Comparison of ENCODE assay signal across 8 mouse cellular contexts in the genomic region with DNA sequence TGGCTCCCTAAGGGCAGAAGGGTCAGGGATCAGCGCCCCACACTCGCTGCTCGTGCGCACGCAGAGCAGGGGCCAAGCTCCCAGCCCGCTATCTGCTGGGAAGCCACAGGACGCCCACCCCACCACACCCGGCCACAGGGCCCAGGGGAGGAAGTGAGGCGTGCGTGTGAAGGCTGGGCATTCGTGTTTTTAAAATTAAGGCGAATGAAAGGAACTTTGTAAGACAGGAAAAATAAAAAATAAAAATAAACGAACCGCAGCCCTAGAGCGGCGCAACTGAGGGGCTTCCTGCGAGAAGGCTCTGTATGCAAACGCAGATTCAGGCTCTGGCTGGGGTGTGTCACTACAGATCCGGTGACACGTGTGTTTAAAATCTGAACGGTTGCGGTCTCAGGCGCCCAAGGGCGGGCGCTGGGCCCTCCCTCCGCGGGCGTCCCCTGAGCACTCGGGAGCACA. TPM values are rescaled to one million over a fixed set of nuclear protein-coding genes. Genes with fewer than 3 reads are reported as not detected.
DNase-seq lines count a peak whose midpoint lies in the region; ATAC-seq lines count a peak whose summit lies in the region.

No protein-coding gene starts in this region.

- H3K27ac ChIP-seq in heart, embryonic 11.5 days (ENCODE audit: low read depth, low read length) = peak overlapping the region; percentile 100

- H3K9me3 ChIP-seq in heart, embryonic 11.5 days (replicated peaks; ENCODE audit: control insufficient read depth, low read length) = no peaks in the 10 kb centered on the region

- H3K36me3 ChIP-seq in heart, embryonic 11.5 days (ENCODE audit: control insufficient read depth, insufficient read depth, low read length) = peaks cover 13% of the 10 kb centered on the region

- DNase-seq in adrenal gland, adult (ENCODE audit: inconsistent age in 2 of 2, low spot score in 1 of 2) = peak; percentile 66 to 84
- no peak for DNase-seq in adrenal gland, adult 8-10 months
- peak; percentile 63 to 65 for DNase-seq in adrenal gland, postnatal 36 days
- DNase-seq in kidney, postnatal 10 days = peak; percentile 57
- DNase-seq in testis, postnatal 10 days (ENCODE audit: low spot score) = peak; percentile 59
- no peak for DNase-seq in left cerebral cortex, adult 9 months (ENCODE audit: low spot score in 2 of 2)

- ATAC-seq in heart, embryonic 11.5 days (replicated peaks; ENCODE audit: insufficient number of reproducible peaks, low FRiP score, low TSS enrichment) = no peak
- ATAC-seq in megakaryocyte progenitor cell, adult 5-6 weeks (replicated peaks; ENCODE audit: poor library complexity) = peak; percentile 7; the same call in 1 of the 2 replicates

- H3K4me2 ChIP-seq in heart, embryonic 11.5 days = peak overlapping the region; percentile 76

- WGBS in heart, embryonic 11.5 days (ENCODE audit: insufficient replicate concordance) = 5% methylated on average over 29 of the region's 29 CpGs

- H3K4me3 ChIP-seq in heart, embryonic 11.5 days (ENCODE audit: low read depth, low read length) = peak overlapping the region; percentile 91

- peaks cover 22% of the 10 kb centered on the region for H3K4me1 ChIP-seq in heart, embryonic 11.5 days (ENCODE audit: control insufficient read depth, insufficient read depth, low read length)

- H3K27me3 ChIP-seq in heart, embryonic 11.5 days (ENCODE audit: control insufficient read depth, insufficient read depth, low read length) = no peaks in the 10 kb centered on the region

- H3K9ac ChIP-seq in heart, embryonic 11.5 days (ENCODE audit: low read depth, low read length) = peak overlapping the region; percentile 99

RNA-seq across cellular contexts. Expression of gene Ctdsp1, which starts 1.4 kb away (rescaled TPM):
- total RNA-seq in adrenal gland, adult 8-10 months (2022) = 100 to 1,000 TPM; 141 to 175 (median 160) TPM
- total RNA-seq in adrenal gland, postnatal 36 days (2021) = 100 to 1,000 TPM; 128 to 176 TPM
- 59.6 and 63.8 TPM in 2 replicates for polyA plus RNA-seq in heart, embryonic 11.5 days (2014; fragmentation: Nextera tagmentation; extraction: Ambion mirVana)
- 79.1 and 89.1 TPM in 2 replicates for total RNA-seq in megakaryocyte progenitor cell, adult 5-6 weeks (2015)
- 33.0 and 33.2 TPM in 2 replicates for total RNA-seq in megakaryocyte progenitor cell, adult 5-6 weeks (2017)

RNA-seq across cellular contexts. Expression of gene Slc11a1, which starts 14.9 kb away (rescaled TPM):
- 10 to 100 TPM; 12.9 to 29.1 (median 19.7) TPM for total RNA-seq in adrenal gland, adult 8-10 months (2022)
- total RNA-seq in adrenal gland, postnatal 36 days (2021) = 10 to 100 TPM in 1 of 2 experiments, 1 to 10 TPM in 1; 7.9 to 13.1 TPM
- polyA plus RNA-seq in heart, embryonic 11.5 days (2014; fragmentation: Nextera tagmentation; extraction: Ambion mirVana) = 1.1 TPM in 2 replicates
- total RNA-seq in megakaryocyte progenitor cell, adult 5-6 weeks (2015) = 2.1 and 3.8 TPM in 2 replicates
- 0.95 and 1.7 TPM in 2 replicates for total RNA-seq in megakaryocyte progenitor cell, adult 5-6 weeks (2017)

RNA-seq across cellular contexts. Expression of gene Vil1, which starts 19.3 kb away (rescaled TPM):
- 1 to 10 TPM in 3 of 4 experiments, under 1 TPM in 1; 0.96 to 4.1 (median 2.6) TPM for total RNA-seq in adrenal gland, adult 8-10 months (2022)
- total RNA-seq in adrenal gland, postnatal 36 days (2021) = 1 to 10 TPM; 1.3 to 1.5 TPM
- 0.23 and 0.45 TPM in 2 replicates for polyA plus RNA-seq in heart, embryonic 11.5 days (2014; fragmentation: Nextera tagmentation; extraction: Ambion mirVana)
- total RNA-seq in megakaryocyte progenitor cell, adult 5-6 weeks (2015) = not detected in 2 replicates
- not detected in 2 replicates for total RNA-seq in megakaryocyte progenitor cell, adult 5-6 weeks (2017)

RNA-seq across cellular contexts. Expression of gene Catip, which starts 28.0 kb away (rescaled TPM):
- 1 to 10 TPM in 2 of 4 experiments, under 1 TPM in 2; 0.21 to 1.4 (median 0.81) TPM for total RNA-seq in adrenal gland, adult 8-10 months (2022)
- total RNA-seq in adrenal gland, postnatal 36 days (2021) = under 1 TPM; 0.23 to 0.26 TPM
- 0.17 and 0.59 TPM in 2 replicates for polyA plus RNA-seq in heart, embryonic 11.5 days (2014; fragmentation: Nextera tagmentation; extraction: Ambion mirVana)
- 0.37 TPM in 1 of 2 replicates, not detected in the other for total RNA-seq in megakaryocyte progenitor cell, adult 5-6 weeks (2015)
- not detected in 2 replicates for total RNA-seq in megakaryocyte progenitor cell, adult 5-6 weeks (2017)

Comparison
In these comparisons a context has a peak if more than half of its experiments do, and no peak if none do; other contexts are left out.
1. DNase-seq: peak in adrenal gland, adult (2 of 2), adrenal gland, postnatal 36 days (2 of 2), kidney, postnatal 10 days (single experiment) and testis, postnatal 10 days (single experiment); none in adrenal gland, adult 8-10 months (single experiment) and left cerebral cortex, adult 9 months (0 of 2).